Mouse (Mus musculus): ENCODE results near the gene Hoxd9. TPM values are rescaled to one million over a fixed set of nuclear protein-coding genes. Genes with fewer than 3 reads are reported as not detected.

Gene Hoxd9
- polyA plus RNA-seq (2015; fragmentation: Nextera tagmentation; extraction: Ambion mirVana), result 4.0 and 4.5 TPM in 2 replicates

DNA sequence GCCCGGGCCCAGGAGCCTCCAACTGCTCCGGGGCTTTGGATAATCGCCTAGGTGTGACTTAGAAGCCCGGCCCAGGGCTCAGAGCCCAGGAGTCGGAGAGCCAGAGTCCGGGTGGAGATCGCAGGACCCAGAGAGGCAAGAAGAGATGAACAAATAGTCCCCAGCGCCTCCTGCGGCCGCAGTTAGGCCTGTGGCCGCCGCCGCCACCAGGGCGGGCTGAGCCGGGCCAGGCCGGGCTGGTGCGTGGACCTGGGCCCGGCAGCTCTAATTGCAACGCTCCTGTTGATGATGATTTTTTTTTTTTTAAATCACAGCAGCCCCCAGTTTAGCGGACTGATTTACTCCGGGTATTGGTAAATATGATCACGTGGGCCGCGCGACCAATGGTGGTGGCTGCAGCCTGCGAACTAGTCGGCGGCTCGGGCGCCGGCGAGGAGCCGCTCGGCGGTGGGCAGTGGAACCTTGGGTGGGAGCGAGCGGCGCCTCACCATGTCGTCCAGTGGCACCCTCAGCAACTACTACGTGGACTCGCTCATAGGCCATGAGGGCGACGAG is at the start of gene Hoxd9:
Gene Hoxd9, plus strand, starts transcription at position 161 of the 555 bp plus-strand sequence.

GRCm38 (mm10) chr2:74659507-74660005 is 38.0 kb upstream of the Hoxd9 start, which contains the start of gene Evx2:
Gene Evx2, minus strand, starts transcription at chr2:74659557.

GRCm38 (mm10) chr2:74667842-74668357 is 29.6 kb upstream of the Hoxd9 start, which contains the start of gene Hoxd13:
Gene Hoxd13, plus strand, starts transcription at chr2:74668310.

DNA sequence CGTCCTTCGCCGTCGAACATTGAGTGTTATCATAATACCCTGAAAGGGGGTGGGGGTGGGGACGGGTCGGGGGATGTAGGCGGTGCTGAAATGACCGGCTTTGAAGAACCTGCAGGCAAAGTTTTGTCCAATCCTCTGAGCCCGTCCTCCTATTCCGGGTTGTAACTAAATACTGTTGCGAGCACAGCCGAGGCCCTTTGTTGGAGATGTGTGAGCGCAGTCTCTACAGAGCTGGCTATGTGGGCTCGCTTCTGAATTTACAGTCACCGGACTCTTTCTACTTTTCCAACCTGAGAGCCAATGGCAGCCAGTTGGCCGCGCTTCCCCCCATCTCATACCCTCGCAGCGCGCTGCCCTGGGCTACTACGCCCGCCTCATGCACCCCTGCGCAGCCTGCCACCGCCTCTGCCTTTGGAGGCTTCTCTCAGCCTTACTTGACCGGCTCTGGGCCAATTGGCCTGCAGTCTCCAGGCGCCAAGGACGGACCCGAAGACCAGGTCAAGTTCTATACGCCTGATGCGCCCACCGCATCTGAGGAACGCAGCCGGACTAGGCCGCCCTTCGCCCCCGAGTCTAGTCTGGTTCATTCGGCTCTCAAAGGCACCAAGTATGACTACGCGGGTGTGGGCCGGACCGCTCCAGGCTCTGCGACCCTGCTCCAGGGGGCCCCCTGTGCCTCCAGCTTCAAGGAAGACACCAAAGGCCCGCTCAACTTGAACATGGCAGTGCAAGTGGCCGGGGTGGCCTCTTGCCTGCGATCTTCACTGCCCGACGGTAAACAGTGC is 22.5 kb upstream of the Hoxd9 start, which contains the start of gene Hoxd12:
Gene Hoxd12, plus strand, starts transcription at position 133 of the 785 bp plus-strand sequence.

DNA sequence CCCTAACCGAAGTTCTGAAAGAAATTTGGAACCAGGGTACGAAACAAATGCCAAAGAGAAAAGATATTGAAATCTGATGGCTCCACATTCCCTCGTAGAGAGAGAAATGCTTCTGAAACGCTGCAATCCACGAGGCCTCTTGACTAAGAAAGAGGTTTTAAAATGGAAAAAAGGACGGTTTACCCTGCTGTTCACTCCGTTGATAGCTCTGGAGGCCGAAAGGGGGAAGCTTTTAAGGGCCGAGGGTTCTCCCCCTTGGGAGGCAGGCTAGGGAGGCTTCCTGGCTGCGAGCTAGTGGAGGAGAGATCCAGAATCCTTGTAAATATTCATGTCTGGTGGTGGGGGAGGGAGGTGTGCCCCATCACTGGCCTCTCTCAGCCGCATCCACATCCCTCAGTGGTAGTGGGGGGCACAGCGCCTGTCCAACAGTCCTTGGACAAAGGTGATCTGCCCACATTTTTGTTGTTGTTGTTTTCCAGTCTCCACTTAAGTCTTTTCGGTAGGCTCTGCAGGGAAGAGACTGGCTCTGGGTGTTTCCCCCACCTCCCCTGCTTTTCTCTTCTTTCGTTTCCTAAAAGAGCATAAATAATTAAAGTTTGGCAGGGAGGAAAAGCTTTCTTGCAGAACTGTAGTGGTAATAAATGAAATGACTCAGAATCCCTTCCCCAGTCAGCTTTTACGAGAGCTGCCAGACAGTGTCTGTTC is 18.5 kb upstream of the Hoxd9 start, which contains the start of gene Hoxd11:
Gene Hoxd11, plus strand, starts transcription at position 667 of the 705 bp plus-strand sequence.

DNA sequence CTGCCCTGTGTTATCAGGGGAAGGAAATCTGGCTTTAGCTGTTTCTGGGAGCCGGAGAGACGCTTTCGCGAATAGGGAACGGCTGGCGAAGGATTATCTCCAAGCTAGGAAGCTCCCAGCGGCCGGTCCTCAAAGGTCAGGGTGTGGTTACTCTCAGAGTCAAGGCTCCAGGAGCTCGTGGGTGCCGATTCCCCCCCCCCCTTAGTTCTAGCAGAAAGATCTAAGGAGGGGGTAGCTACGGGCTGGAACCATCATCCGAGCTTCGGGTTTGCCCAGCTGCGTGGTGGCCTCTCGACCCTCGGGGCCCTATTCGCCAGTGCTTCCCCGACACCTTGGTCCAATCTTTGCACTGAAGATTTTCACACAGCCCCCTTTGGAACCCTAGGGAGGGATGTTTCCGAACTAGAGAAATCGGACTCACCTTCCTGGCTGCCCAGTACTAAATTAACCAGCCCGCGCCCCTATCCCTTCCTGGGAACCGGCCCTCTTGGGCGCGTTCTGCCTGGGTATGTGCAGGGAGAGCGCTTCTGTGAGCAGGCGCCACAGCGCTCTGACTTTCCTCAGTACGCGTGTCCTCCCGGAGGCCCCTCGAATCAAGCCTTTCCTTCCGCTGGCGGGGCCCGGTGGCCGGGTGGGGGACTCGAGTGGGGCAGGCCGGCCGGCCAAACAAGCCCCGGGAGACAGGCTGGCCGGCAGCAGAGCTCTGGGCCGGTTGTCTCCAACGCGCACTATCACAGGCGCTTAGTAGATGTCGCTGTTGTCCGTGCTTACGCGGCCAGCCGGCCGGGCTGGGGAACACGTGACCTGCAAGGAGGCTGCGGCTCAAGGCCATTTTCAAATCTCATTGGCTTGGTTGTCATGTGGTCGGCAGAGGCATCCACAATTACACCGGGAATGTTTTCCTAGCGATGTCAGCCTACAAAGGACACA is 6.2 kb upstream of the Hoxd9 start, which contains the start of gene Hoxd10:
Gene Hoxd10, plus strand, starts transcription at position 903 of the 930 bp plus-strand sequence.

GRCm38 (mm10) chr2:74704393-74704998 is 7.0 kb downstream of the Hoxd9 start, which contains the start of gene Hoxd8:
Gene Hoxd8, plus strand, starts transcription at chr2:74704615.

DNA sequence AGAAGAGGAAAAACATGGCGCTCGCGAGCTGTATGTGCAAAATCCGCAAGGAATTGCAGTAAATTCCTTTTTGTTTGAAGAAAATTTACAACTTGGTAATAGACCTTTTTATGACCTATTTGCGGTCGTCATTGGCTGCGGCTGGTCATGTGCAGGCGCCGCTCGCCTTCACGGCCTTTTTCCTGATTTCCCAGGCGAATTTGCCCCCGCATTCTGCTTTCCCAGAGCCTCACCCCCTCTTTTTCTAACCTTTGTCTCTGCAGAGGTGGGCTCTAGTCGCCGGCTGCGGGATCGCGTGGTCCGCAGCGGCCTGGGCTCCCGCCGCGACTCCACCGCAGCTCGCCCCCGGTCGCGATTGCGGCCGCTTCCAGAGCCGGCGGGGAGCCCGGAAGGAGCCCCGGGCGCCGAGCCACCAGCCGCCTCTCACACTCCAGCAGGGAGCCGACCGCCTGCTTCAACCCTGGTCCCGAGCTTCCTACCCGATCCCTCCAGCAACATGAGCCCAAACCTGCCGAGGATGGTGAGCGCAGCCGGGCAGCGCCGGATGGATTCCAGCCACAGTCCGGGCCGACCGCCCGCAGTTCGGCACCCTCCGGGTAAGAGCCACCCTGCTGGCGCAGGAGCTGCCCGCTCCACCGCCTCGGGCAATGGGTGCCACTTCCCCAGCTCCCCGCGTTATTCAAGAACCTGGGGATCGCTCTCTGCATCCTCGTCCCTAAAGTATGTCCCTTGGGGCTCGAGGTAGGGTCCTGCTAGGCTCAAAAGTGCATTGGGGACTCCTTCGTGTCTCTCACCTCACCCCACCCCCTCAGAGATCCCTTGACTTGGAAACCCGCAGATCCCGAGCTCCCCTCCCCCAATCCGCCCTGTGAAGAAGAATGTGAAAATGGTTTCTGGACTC is 14.4 kb downstream of the Hoxd9 start, which contains the start of the genes Hoxd3 and Hoxd4:
Gene Hoxd3, plus strand, starts transcription at position 207 of the 901 bp plus-strand sequence.
Gene Hoxd4, plus strand, starts transcription at position 209 of the 901 bp plus-strand sequence.

GRCm38 (mm10) chr2:74726551-74726950 is 29.0 kb downstream of the Hoxd9 start, which contains the start of gene Gm28230:
Gene Gm28230, plus strand, starts transcription at chr2:74726728.

MicroRNAs encoded within 50 kb of the gene (microRNA counts, 519-probe panel; counts per million panel counts)
- 3,952 counts per million, percentile 71 among the panel's probes with 10 or more counts for microRNA mmu-miR-10b

Small RNAs within 50 kb of the gene (microRNA-seq; reads per million reads assigned to microRNA genes)
- gene Gm44463, result not detected
- 16,560 reads per million, percentile 96 among the genes with 10 or more reads in this experiment for gene Mir10b

Other genes starting within 250 kb of the Hoxd9 start
- 10.1 and 16.9 TPM in 2 replicates for gene Lnpk, start 118.3 kb upstream of the Hoxd9 start, polyA plus RNA-seq (2015; fragmentation: Nextera tagmentation; extraction: Ambion mirVana)
- 0.06 and 0.11 TPM in 2 replicates for gene Evx2, start 38.2 kb upstream of the Hoxd9 start, polyA plus RNA-seq (2015; fragmentation: Nextera tagmentation; extraction: Ambion mirVana)
- gene Hoxd13, start 29.4 kb upstream of the Hoxd9 start, polyA plus RNA-seq (2015; fragmentation: Nextera tagmentation; extraction: Ambion mirVana), result 6.6 and 8.8 TPM in 2 replicates
- 2.4 and 2.5 TPM in 2 replicates for gene Hoxd12, start 22.7 kb upstream of the Hoxd9 start, polyA plus RNA-seq (2015; fragmentation: Nextera tagmentation; extraction: Ambion mirVana)
- 3.0 and 3.9 TPM in 2 replicates for gene Hoxd11, start 18.2 kb upstream of the Hoxd9 start, polyA plus RNA-seq (2015; fragmentation: Nextera tagmentation; extraction: Ambion mirVana)
- gene Hoxd10, start 5.8 kb upstream of the Hoxd9 start, polyA plus RNA-seq (2015; fragmentation: Nextera tagmentation; extraction: Ambion mirVana), result 3.5 and 4.0 TPM in 2 replicates
- gene Hoxd8, start 6.9 kb downstream of the Hoxd9 start, polyA plus RNA-seq (2015; fragmentation: Nextera tagmentation; extraction: Ambion mirVana), result 6.1 and 8.2 TPM in 2 replicates
- gene Hoxd3, start 14.2 kb downstream of the Hoxd9 start, polyA plus RNA-seq (2015; fragmentation: Nextera tagmentation; extraction: Ambion mirVana), result 0.22 and 0.29 TPM in 2 replicates
- 0.67 and 0.82 TPM in 2 replicates for gene Hoxd4, start 14.2 kb downstream of the Hoxd9 start, polyA plus RNA-seq (2015; fragmentation: Nextera tagmentation; extraction: Ambion mirVana)
- gene Gm28230, start 29.0 kb downstream of the Hoxd9 start, polyA plus RNA-seq (2015; fragmentation: Nextera tagmentation; extraction: Ambion mirVana), result not detected in 2 replicates
- not detected in 2 replicates for gene Hoxd1, start 65.3 kb downstream of the Hoxd9 start, polyA plus RNA-seq (2015; fragmentation: Nextera tagmentation; extraction: Ambion mirVana)
- 78.2 and 79.1 TPM in 2 replicates for gene Mtx2, start 128.1 kb downstream of the Hoxd9 start, polyA plus RNA-seq (2015; fragmentation: Nextera tagmentation; extraction: Ambion mirVana)

Measured in urinary bladder, postnatal 0 days (tissue).